ENCODE assay signal across 19 mouse cellular contexts in the genomic region with DNA sequence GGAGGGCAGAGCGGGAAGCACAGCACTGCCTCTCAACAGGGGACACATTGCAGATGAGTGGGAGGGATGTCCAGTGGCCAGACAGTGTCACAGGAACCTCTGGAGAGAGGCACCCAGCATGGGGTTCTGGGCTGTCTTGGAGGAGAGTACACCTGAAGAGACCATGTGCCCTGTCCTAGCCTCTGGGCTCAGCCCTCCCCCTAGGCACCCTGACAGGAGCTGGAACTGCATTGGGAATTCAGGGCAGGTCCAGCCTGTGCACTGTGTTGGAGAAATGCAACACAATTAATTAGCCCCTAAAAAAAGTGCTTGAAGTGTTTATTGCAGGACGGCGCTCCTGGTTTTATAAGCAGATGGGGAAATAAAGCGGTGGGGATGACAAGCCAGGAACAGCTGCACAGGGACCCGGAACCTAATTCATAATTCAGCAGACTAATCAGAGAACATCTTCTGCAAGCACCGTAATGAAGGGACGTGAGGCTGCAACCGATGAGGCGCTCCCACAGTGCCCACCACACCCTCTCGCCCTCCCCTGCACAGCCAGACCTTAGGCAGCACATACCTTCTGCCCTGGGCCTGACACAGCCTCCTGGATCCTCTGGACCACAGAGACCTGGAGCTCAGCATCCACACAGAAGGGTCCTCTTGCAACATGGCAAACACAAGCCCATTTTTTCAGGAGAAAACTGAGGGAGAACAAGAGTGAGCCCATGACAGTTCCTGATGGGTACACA. TPM values are rescaled to one million over a fixed set of nuclear protein-coding genes. Genes with fewer than 3 reads are reported as not detected.
DNase-seq lines count a peak whose midpoint lies in the region; ATAC-seq and TF ChIP-seq lines count a peak whose summit lies in the region.
"Had no signal": no experiment of that assay in that cellular context is flagged by ENCODE, and none has a peak within 500 bp of the region (broad histone marks: within the 10 kb centered on the region; RNA-seq: fewer than 3 reads in every experiment).

No protein-coding gene starts in this region.

- TF ChIP-seq CTCF in brain, embryonic 14.5 days (IDR thresholded peaks at IDR 0.05; ENCODE audit: borderline replicate concordance, extremely low read depth, insufficient read depth, insufficient read length), result no peak

- 0 out of 2 replicates have a peak overlapping the region, but pooled peaks have one; percentile 16 for H3K9ac ChIP-seq in embryonic facial prominence, embryonic 13.5 days
- H3K9ac ChIP-seq in hindbrain, embryonic 16.5 days (ENCODE audit: low read depth, low read length), result no peak overlapping the region
- H3K9ac ChIP-seq in midbrain, embryonic 14.5 days (replicated peaks; ENCODE audit: low read length), result peak overlapping the region; percentile 31; the same call in 1 of the 2 replicates

- ATAC-seq in embryonic facial prominence, embryonic 13.5 days (ENCODE audit: insufficient number of reproducible peaks, insufficient read depth, low FRiP score, low TSS enrichment, low read depth), result no peak
- ATAC-seq in hindbrain, embryonic 16.5 days, result 0 out of 2 replicates have a peak, but pooled peaks have one; percentile 9
- ATAC-seq in midbrain, embryonic 14.5 days (ENCODE audit: low FRiP score, low TSS enrichment), result peak; percentile 52; the same call in 1 of the 2 replicates
- ATAC-seq in monocyte, adult 5-6 weeks (replicated peaks; ENCODE audit: insufficient number of reproducible peaks, low FRiP score, low TSS enrichment, poor library complexity, severe bottlenecking), result no peak

- H3K27ac ChIP-seq in embryonic facial prominence, embryonic 13.5 days, result no peak overlapping the region
- H3K27ac ChIP-seq in embryonic facial prominence, embryonic 10.5 days (replicated peaks), result no peak overlapping the region
- 0 out of 2 replicates have a peak overlapping the region, but pooled peaks have one; percentile 4 for H3K27ac ChIP-seq in hindbrain, embryonic 16.5 days (ENCODE audit: low read depth, low read length)
- peak overlapping the region; percentile 60 for H3K27ac ChIP-seq in midbrain, embryonic 14.5 days (replicated peaks; ENCODE audit: low read depth, low read length)

- intact Hi-C loops in heart, postnatal 25 days (cut with DNase I), result no loop called here

- H3K4me1 ChIP-seq in embryonic facial prominence, embryonic 13.5 days, result peaks cover 25% of the 10 kb centered on the region; the same call in 1 of the 2 replicates
- H3K4me1 ChIP-seq in embryonic facial prominence, embryonic 10.5 days, result peaks cover 40% of the 10 kb centered on the region
- H3K4me1 ChIP-seq in hindbrain, embryonic 16.5 days (ENCODE audit: control insufficient read depth, insufficient read depth, low read depth, low read length), result peaks cover 18% of the 10 kb centered on the region
- peaks cover 34% of the 10 kb centered on the region for H3K4me1 ChIP-seq in midbrain, embryonic 14.5 days (ENCODE audit: control insufficient read depth, insufficient read depth, low read length)

- H3K27me3 ChIP-seq in embryonic facial prominence, embryonic 13.5 days, result no peaks in the 10 kb centered on the region
- H3K27me3 ChIP-seq in embryonic facial prominence, embryonic 10.5 days (replicated peaks; ENCODE audit: low read depth, poor library complexity, severe bottlenecking), result no peaks in the 10 kb centered on the region; the same call in 1 of the 2 replicates
- H3K27me3 ChIP-seq in hindbrain, embryonic 16.5 days (replicated peaks; ENCODE audit: control insufficient read depth, insufficient read depth, low read length), result no peaks in the 10 kb centered on the region
- no peaks in the 10 kb centered on the region for H3K27me3 ChIP-seq in midbrain, embryonic 14.5 days (ENCODE audit: control insufficient read depth, insufficient read depth, low read length)

- TF ChIP-seq POLR2A in brain, embryonic 14.5 days (IDR thresholded peaks at IDR 0.05; ENCODE audit: borderline replicate concordance, extremely low read depth, insufficient read depth, insufficient read length, poor library complexity, severe bottlenecking), result no peak

- no peaks in the 10 kb centered on the region for H3K36me3 ChIP-seq in embryonic facial prominence, embryonic 13.5 days
- no peaks in the 10 kb centered on the region for H3K36me3 ChIP-seq in embryonic facial prominence, embryonic 10.5 days (replicated peaks)
- no peaks in the 10 kb centered on the region for H3K36me3 ChIP-seq in hindbrain, embryonic 16.5 days (ENCODE audit: control insufficient read depth, insufficient read depth, low read length)
- no peaks in the 10 kb centered on the region for H3K36me3 ChIP-seq in midbrain, embryonic 14.5 days (ENCODE audit: control insufficient read depth, insufficient read depth, low read length)

- H3K4me3 ChIP-seq in embryonic facial prominence, embryonic 13.5 days, result no peak overlapping the region
- H3K4me3 ChIP-seq in embryonic facial prominence, embryonic 10.5 days, result no peak overlapping the region
- H3K4me3 ChIP-seq in hindbrain, embryonic 16.5 days (ENCODE audit: low read length), result no peak overlapping the region
- no peak overlapping the region for H3K4me3 ChIP-seq in midbrain, embryonic 14.5 days (replicated peaks; ENCODE audit: low read depth, low read length)

- WGBS in embryonic facial prominence, embryonic 13.5 days, result 80% methylated on average over 10 of the region's 10 CpGs
- 81% methylated on average over 10 of the region's 10 CpGs for WGBS in embryonic facial prominence, embryonic 10.5 days
- 41% methylated on average over 10 of the region's 10 CpGs for WGBS in hindbrain, embryonic 16.5 days
- WGBS in midbrain, embryonic 14.5 days, result 36% methylated on average over 10 of the region's 10 CpGs

- H3K4me2 ChIP-seq in embryonic facial prominence, embryonic 13.5 days, result no peak overlapping the region
- no peak overlapping the region for H3K4me2 ChIP-seq in hindbrain, embryonic 16.5 days (ENCODE audit: low read length)
- H3K4me2 ChIP-seq in midbrain, embryonic 14.5 days (ENCODE audit: low read length), result no peak overlapping the region

- DNase-seq in embryonic facial prominence, embryonic 10.5 days (ENCODE audit: low spot score), result no peak
- peak; percentile 71 for DNase-seq in brain, embryonic 14.5 days (ENCODE audit: low read depth)
- peak; percentile 54 for DNase-seq in midbrain, embryonic 14.5 days
- no peak for DNase-seq in spleen, postnatal 14 days (ENCODE audit: low spot score in 2 of 2)
- no peak for DNase-seq in heart, postnatal 25 days (ENCODE audit: low spot score)
- DNase-seq: adrenal gland, adult 8-10 months; cerebellum, adult 8-10 months; gastrocnemius, postnatal 25 days; heart, postnatal 36 days; kidney, adult 18-20 months; kidney, postnatal 4 days; layer of hippocampus, postnatal 36 days; lung, postnatal 36 days; thymus, adult 2 months had no signal

- H3K9me3 ChIP-seq in embryonic facial prominence, embryonic 13.5 days, result no peaks in the 10 kb centered on the region
- no peaks in the 10 kb centered on the region for H3K9me3 ChIP-seq in embryonic facial prominence, embryonic 10.5 days
- no peaks in the 10 kb centered on the region for H3K9me3 ChIP-seq in hindbrain, embryonic 16.5 days (ENCODE audit: control insufficient read depth, low read length)
- no peaks in the 10 kb centered on the region for H3K9me3 ChIP-seq in midbrain, embryonic 14.5 days (ENCODE audit: control insufficient read depth, low read length)

RNA-seq across cellular contexts. Expression of gene Ccdc188, which starts 19.1 kb away (rescaled TPM):
- polyA plus RNA-seq in embryonic facial prominence, embryonic 13.5 days (2015; fragmentation: Nextera tagmentation; extraction: Ambion mirVana), result not detected in 2 replicates
- not detected in 2 replicates for polyA plus RNA-seq in embryonic facial prominence, embryonic 10.5 days (2016; fragmentation: Nextera tagmentation; extraction: Ambion mirVana)
- not detected in 2 replicates for polyA plus RNA-seq in brain, embryonic 14.5 days (2012; rRNA removed)
- 0.11 TPM in 1 of 2 replicates, not detected in the other for polyA plus RNA-seq in hindbrain, embryonic 16.5 days (2015; fragmentation: Nextera tagmentation; extraction: Ambion mirVana)
- polyA plus RNA-seq in midbrain, embryonic 14.5 days (2014; fragmentation: Nextera tagmentation; extraction: Ambion mirVana), result not detected in 2 replicates
- not detected in 3 replicates for total RNA-seq in monocyte, adult 5-6 weeks (2017)
- not detected for total RNA-seq in heart, postnatal 25 days (2021)
- total RNA-seq: adrenal gland, adult 8-10 months; gastrocnemius, postnatal 25 days; heart, postnatal 36 days; layer of hippocampus, postnatal 36 days had no signal
- polyA plus RNA-seq: limb, embryonic 14.5 days; liver, embryonic 16.5 days had no signal

RNA-seq across cellular contexts. Expression of gene Zdhhc8, which starts 36.4 kb away (rescaled TPM):
- polyA plus RNA-seq in embryonic facial prominence, embryonic 13.5 days (2015; fragmentation: Nextera tagmentation; extraction: Ambion mirVana), result 13.9 and 18.1 TPM in 2 replicates
- polyA plus RNA-seq in embryonic facial prominence, embryonic 10.5 days (2016; fragmentation: Nextera tagmentation; extraction: Ambion mirVana), result 15.5 and 17.9 TPM in 2 replicates
- 60.4 and 69.0 TPM in 2 replicates for polyA plus RNA-seq in brain, embryonic 14.5 days (2012; rRNA removed)
- 8.0 and 14.6 TPM in 2 replicates for polyA plus RNA-seq in hindbrain, embryonic 16.5 days (2015; fragmentation: Nextera tagmentation; extraction: Ambion mirVana)
- 13.8 and 13.9 TPM in 2 replicates for polyA plus RNA-seq in midbrain, embryonic 14.5 days (2014; fragmentation: Nextera tagmentation; extraction: Ambion mirVana)
- total RNA-seq in monocyte, adult 5-6 weeks (2017), result 0.76 to 6.5 TPM (median 1.2 TPM) in 3 replicates
- 10 to 100 TPM; 22.4 to 24.1 TPM for total RNA-seq in heart, postnatal 25 days (2021)

RNA-seq across cellular contexts. Expression of gene Trmt2a, which starts 49.9 kb away (rescaled TPM):
- polyA plus RNA-seq in embryonic facial prominence, embryonic 13.5 days (2015; fragmentation: Nextera tagmentation; extraction: Ambion mirVana), result 110 and 112 TPM in 2 replicates
- polyA plus RNA-seq in embryonic facial prominence, embryonic 10.5 days (2016; fragmentation: Nextera tagmentation; extraction: Ambion mirVana), result 116 and 120 TPM in 2 replicates
- polyA plus RNA-seq in brain, embryonic 14.5 days (2012; rRNA removed), result 83.5 and 111 TPM in 2 replicates
- polyA plus RNA-seq in hindbrain, embryonic 16.5 days (2015; fragmentation: Nextera tagmentation; extraction: Ambion mirVana), result 100 and 105 TPM in 2 replicates
- polyA plus RNA-seq in midbrain, embryonic 14.5 days (2014; fragmentation: Nextera tagmentation; extraction: Ambion mirVana), result 80.2 and 81.3 TPM in 2 replicates
- total RNA-seq in monocyte, adult 5-6 weeks (2017), result 78.5 to 79.6 TPM (median 79.2 TPM) in 3 replicates
- 10 to 100 TPM; 21.5 to 22.5 TPM for total RNA-seq in heart, postnatal 25 days (2021)

RNA-seq across cellular contexts. Expression of gene Ranbp1, which starts 50.0 kb away (rescaled TPM):
- 608 and 686 TPM in 2 replicates for polyA plus RNA-seq in embryonic facial prominence, embryonic 13.5 days (2015; fragmentation: Nextera tagmentation; extraction: Ambion mirVana)
- 1,276 and 1,293 TPM in 2 replicates for polyA plus RNA-seq in embryonic facial prominence, embryonic 10.5 days (2016; fragmentation: Nextera tagmentation; extraction: Ambion mirVana)
- 177 and 190 TPM in 2 replicates for polyA plus RNA-seq in brain, embryonic 14.5 days (2012; rRNA removed)
- polyA plus RNA-seq in hindbrain, embryonic 16.5 days (2015; fragmentation: Nextera tagmentation; extraction: Ambion mirVana), result 362 and 365 TPM in 2 replicates
- polyA plus RNA-seq in midbrain, embryonic 14.5 days (2014; fragmentation: Nextera tagmentation; extraction: Ambion mirVana), result 451 and 457 TPM in 2 replicates
- 90.8 to 134 TPM (median 92.1 TPM) in 3 replicates for total RNA-seq in monocyte, adult 5-6 weeks (2017)
- 10 to 100 TPM; 42.7 to 43.0 TPM for total RNA-seq in heart, postnatal 25 days (2021)

RNA-seq across cellular contexts. Expression of gene Gm49776, which starts 59.6 kb away (rescaled TPM):
- 0.59 and 3.0 TPM in 2 replicates for polyA plus RNA-seq in embryonic facial prominence, embryonic 13.5 days (2015; fragmentation: Nextera tagmentation; extraction: Ambion mirVana)
- 6.6 TPM in 1 of 2 replicates, not detected in the other for polyA plus RNA-seq in embryonic facial prominence, embryonic 10.5 days (2016; fragmentation: Nextera tagmentation; extraction: Ambion mirVana)
- polyA plus RNA-seq in brain, embryonic 14.5 days (2012; rRNA removed), result 0.14 TPM in 1 of 2 replicates, not detected in the other
- 1.3 TPM in 1 of 2 replicates, not detected in the other for polyA plus RNA-seq in hindbrain, embryonic 16.5 days (2015; fragmentation: Nextera tagmentation; extraction: Ambion mirVana)
- 0.86 and 3.3 TPM in 2 replicates for polyA plus RNA-seq in midbrain, embryonic 14.5 days (2014; fragmentation: Nextera tagmentation; extraction: Ambion mirVana)
- total RNA-seq in monocyte, adult 5-6 weeks (2017), result 4.2 TPM in 1 of 3 replicates, not detected in the others
- total RNA-seq in heart, postnatal 25 days (2021), result not detected
- total RNA-seq: adrenal gland, adult 8-10 months; gastrocnemius, postnatal 25 days; heart, postnatal 36 days; layer of hippocampus, postnatal 36 days had no signal
- polyA plus RNA-seq: liver, embryonic 16.5 days; thymus, adult 2 months had no signal

Comparison
In these comparisons a context has a peak if more than half of its experiments do, and no peak if none do; other contexts are left out.
1. ATAC-seq: peak in hindbrain, embryonic 16.5 days (single experiment) and midbrain, embryonic 14.5 days (single experiment); none in embryonic facial prominence, embryonic 13.5 days (single experiment) and monocyte, adult 5-6 weeks (single experiment).
2. H3K27ac ChIP-seq: peak in hindbrain, embryonic 16.5 days (single experiment) and midbrain, embryonic 14.5 days (single experiment); none in embryonic facial prominence, embryonic 13.5 days (single experiment) and embryonic facial prominence, embryonic 10.5 days (single experiment).
3. DNase-seq: peak in brain, embryonic 14.5 days (single experiment) and midbrain, embryonic 14.5 days (single experiment); none in embryonic facial prominence, embryonic 10.5 days (single experiment), spleen, postnatal 14 days (0 of 2) and heart, postnatal 25 days (single experiment).